Mouse (Mus musculus) liver, embryonic 12.5 days (tissue): ENCODE results near the gene Zfp936. TPM values are rescaled to one million over a fixed set of nuclear protein-coding genes. Genes with fewer than 3 reads are reported as not detected.
"Not testable (repeated sequence)": the region's sequence is repeated elsewhere in the genome, so short reads cannot be mapped to it uniquely, and the experiment has no call there.

Experiments used
- ATAC-seq: fragments of 200-750 bp; cut with Nextera tagmentation; 2 replicates; pipeline ENCODE4 v1.8.0; 2017; ENCODE audit warnings: moderate number of reproducible peaks, mild to moderate bottlenecking, moderate library complexity
- H3K27ac ChIP-seq: fragments of 300-500 bp; sonication (generic); 2 replicates; pipeline ENCODE4 v1.5.1; 2016; ENCODE audit warnings: mild to moderate bottlenecking
- H3K27me3 ChIP-seq: fragments of 300-500 bp; sonication (generic); replicated peaks from 2 replicates; pipeline ENCODE4 v1.6.1; 2016; ENCODE audit warnings: mild to moderate bottlenecking, moderate library complexity
- H3K36me3 ChIP-seq: fragments of 300-500 bp; sonication (generic); 2 replicates; pipeline ENCODE4 v1.6.1; 2016; ENCODE audit warnings: mild to moderate bottlenecking, moderate library complexity
- H3K4me1 ChIP-seq: fragments of 300-500 bp; sonication (generic); 2 replicates; pipeline ENCODE4 v1.6.1; 2016
- H3K4me2 ChIP-seq: fragments of 300-500 bp; sonication (generic); 2 replicates; pipeline ENCODE4 v1.6.1; 2016; ENCODE audit warnings: mild to moderate bottlenecking, moderate library complexity
- H3K4me3 ChIP-seq: fragments of 300-500 bp; sonication (generic); 2 replicates; pipeline ENCODE4 v1.5.1; 2016; ENCODE audit warnings: mild to moderate bottlenecking, moderate library complexity
- H3K9ac ChIP-seq: fragments of 300-500 bp; sonication (generic); 2 replicates; pipeline ENCODE4 v1.6.1; 2016; ENCODE audit warnings: mild to moderate bottlenecking, moderate library complexity
- H3K9me3 ChIP-seq: fragments of 300-500 bp; sonication (generic); replicated peaks from 2 replicates; pipeline ENCODE4 v1.6.1; 2016; ENCODE audit warnings: mild to moderate bottlenecking, moderate library complexity
- WGBS: fragments of 180-500 bp; shearing (Covaris S2); methylation state at CpG from one replicate; pipeline ENCODE4 v1.1.7; 2016; ENCODE audit not compliant: insufficient replicate concordance; 5-methylcytosine and 5-hydroxymethylcytosine counted together
- microRNA-seq: library from miRNA; unstranded; fragments of <30 nt; microRNA quantifications from one replicate; pipeline ENCODE4, GENCODE M21; 2017
- polyA plus RNA-seq: library from polyadenylated mRNA; unstranded; fragments of >200 nt; fragmentation: Nextera tagmentation; extraction: Ambion mirVana; gene quantifications from 2 replicates; pipeline ENCODE4 v1.2.1, GENCODE M21; 2016

Gene Zfp936
- polyA plus RNA-seq, result not detected in 2 replicates

- not testable (repeated sequence) for H3K9ac ChIP-seq, H3K36me3 ChIP-seq, H3K4me3 ChIP-seq, H3K27ac ChIP-seq, H3K4me1 ChIP-seq, H3K27me3 ChIP-seq, ATAC-seq, H3K4me2 ChIP-seq
- 0 out of 2 replicates have a peak, but pooled peaks cover 13% of the 10 kb centered on the region for H3K9me3 ChIP-seq
- WGBS, result 66% methylated on average over 10 of the region's 10 CpGs
Observed at GRCm38 (mm10) chr7:43113929-43114328, at the start of gene Zfp936. TSS of gene Zfp936 (plus strand) at chr7:43114229.

GRCm38 (mm10) chr7:43077831-43078230 lies 36.2 kb upstream of the Zfp936 start:
- Histone ChIP-seq H3K4me3 (no peak overlapping the region), H3K4me1 (no peaks in the 10 kb centered on the region), H3K36me3 (no peaks in the 10 kb centered on the region), H3K4me2 (no peak overlapping the region), H3K9me3 (peaks cover 8% of the 10 kb centered on the region; the same call in 1 of the 2 replicates), H3K27me3 (no peaks in the 10 kb centered on the region), H3K27ac (no peak overlapping the region), H3K9ac (no peak overlapping the region)
- WGBS, result 64% methylated on average over 8 of the region's 8 CpGs
- no peak for ATAC-seq

DNA sequence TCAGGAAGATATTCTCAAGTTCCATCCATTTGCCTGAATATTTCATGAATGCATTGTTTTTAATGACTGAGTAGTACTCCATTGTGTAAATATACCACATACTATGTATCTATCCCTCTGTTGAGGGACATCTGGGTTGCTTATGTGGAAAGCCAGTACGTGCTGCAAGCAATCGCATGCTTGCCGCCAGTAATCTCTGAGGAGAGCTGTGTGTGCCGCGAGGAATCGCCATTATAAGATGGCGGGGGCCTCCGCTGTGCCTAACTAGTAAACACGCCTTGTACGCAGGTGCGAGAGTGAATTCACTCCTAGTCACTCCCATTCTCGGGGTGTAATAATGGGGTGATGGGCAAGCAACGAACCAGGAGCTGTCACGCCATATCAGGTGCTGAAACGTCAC lies 14.7 kb downstream of the Zfp936 start:
- H3K9me3 ChIP-seq, result peaks cover 53% of the 10 kb centered on the region
- not testable (repeated sequence) for H3K9ac ChIP-seq, H3K27me3 ChIP-seq, ATAC-seq, H3K4me2 ChIP-seq, H3K27ac ChIP-seq, H3K4me3 ChIP-seq, H3K36me3 ChIP-seq, H3K4me1 ChIP-seq
- 79% methylated on average over 15 of the region's 15 CpGs for WGBS

GRCm38 (mm10) chr7:43164121-43164520 lies 50.1 kb downstream of the Zfp936 start:
- H3K4me3 ChIP-seq, H3K27ac ChIP-seq, H3K4me2 ChIP-seq, H3K36me3 ChIP-seq, H3K4me1 ChIP-seq, H3K27me3 ChIP-seq, H3K9ac ChIP-seq, ATAC-seq: not testable (repeated sequence)
- H3K9me3 ChIP-seq, result peaks cover 58% of the 10 kb centered on the region
- WGBS, result 55% methylated on average over 4 of the region's 4 CpGs

GRCm38 (mm10) chr7:43167101-43167500 lies 53.1 kb downstream of the Zfp936 start:
- not testable (repeated sequence) for H3K36me3 ChIP-seq, H3K27me3 ChIP-seq, H3K4me2 ChIP-seq, H3K9ac ChIP-seq, H3K4me3 ChIP-seq, ATAC-seq, H3K4me1 ChIP-seq, H3K27ac ChIP-seq
- H3K9me3 ChIP-seq, result peaks cover 58% of the 10 kb centered on the region
- 70% methylated on average over 4 of the region's 4 CpGs for WGBS

- H3K27me3 ChIP-seq, H3K4me1 ChIP-seq, H3K27ac ChIP-seq, H3K4me3 ChIP-seq, H3K4me2 ChIP-seq, H3K36me3 ChIP-seq, H3K9ac ChIP-seq, ATAC-seq: not testable (repeated sequence)
- 67% methylated on average over 1 of the region's 1 CpGs for WGBS
- peaks cover 55% of the 10 kb centered on the region for H3K9me3 ChIP-seq
Observed at GRCm38 (mm10) chr7:43167811-43168210, 53.8 kb downstream of the Zfp936 start.

DNA sequence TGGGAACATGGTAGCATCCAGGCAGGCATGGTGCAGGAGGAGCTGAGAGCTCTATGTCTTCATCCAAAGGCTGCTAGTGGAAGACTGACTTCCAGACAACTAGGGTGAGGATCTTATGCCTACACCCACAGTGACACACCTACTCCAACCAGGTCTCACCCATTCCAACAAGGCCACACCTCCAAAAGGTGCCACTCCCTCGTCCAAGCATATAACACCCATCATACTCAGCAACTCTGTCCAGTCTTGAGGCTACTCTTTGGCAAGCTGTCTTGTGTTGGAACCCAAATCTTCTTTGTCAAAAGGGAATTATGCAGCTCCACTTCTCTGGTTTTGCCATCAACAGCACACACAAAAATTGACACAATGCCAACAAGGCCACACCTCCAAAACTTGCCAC lies 54.2 kb downstream of the Zfp936 start:
- H3K4me1 ChIP-seq, H3K27me3 ChIP-seq, ATAC-seq, H3K4me3 ChIP-seq, H3K27ac ChIP-seq, H3K9ac ChIP-seq, H3K36me3 ChIP-seq, H3K4me2 ChIP-seq: not testable (repeated sequence)
- H3K9me3 ChIP-seq, result peaks cover 54% of the 10 kb centered on the region
- WGBS, result 32% methylated on average over 1 of the region's 1 CpGs

GRCm38 (mm10) chr7:43177003-43177702 lies 63.1 kb downstream of the Zfp936 start:
- Histone ChIP-seq H3K27ac (no peak overlapping the region), H3K27me3 (no peaks in the 10 kb centered on the region), H3K9me3 (peaks cover 48% of the 10 kb centered on the region), H3K4me1 (no peaks in the 10 kb centered on the region), H3K9ac (no peak overlapping the region), H3K4me3 (no peak overlapping the region), H3K36me3 (no peaks in the 10 kb centered on the region), H3K4me2 (no peak overlapping the region)
- no peak for ATAC-seq
- WGBS, result 68% methylated on average over 14 of the region's 14 CpGs

DNA sequence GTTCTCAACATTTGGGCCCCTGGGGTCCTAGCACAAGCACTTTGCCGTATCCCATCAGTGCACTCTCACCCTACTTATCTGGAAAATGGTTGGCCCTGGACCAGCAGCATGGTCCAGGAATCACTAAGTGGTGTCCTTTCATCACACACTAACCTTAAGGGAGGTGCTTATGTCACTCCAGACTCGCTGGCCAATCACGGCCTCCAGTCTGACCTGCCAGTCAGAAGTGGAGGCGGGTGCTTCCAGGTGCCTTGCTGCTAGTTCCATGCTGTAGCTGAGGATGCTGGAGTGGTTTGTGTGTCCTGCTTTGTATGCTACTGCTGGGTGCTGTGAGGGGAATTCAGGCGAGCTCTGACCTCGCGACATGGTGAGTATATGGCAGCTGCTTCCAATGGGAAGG lies 99.8 kb downstream of the Zfp936 start:
- not testable (repeated sequence) for ATAC-seq, H3K9ac ChIP-seq, H3K27me3 ChIP-seq, H3K4me2 ChIP-seq, H3K27ac ChIP-seq, H3K4me1 ChIP-seq, H3K36me3 ChIP-seq, H3K4me3 ChIP-seq
- peaks cover 12% of the 10 kb centered on the region for H3K9me3 ChIP-seq
- WGBS, result 62% methylated on average over 7 of the region's 7 CpGs

Small RNA genes lying within 50 kb of the gene (microRNA-seq; reads per million reads assigned to microRNA genes)
- not detected for gene Gm22707

Other genes starting within 250 kb of the Zfp936 start
- gene Gm2381, start 247.0 kb upstream of the Zfp936 start, polyA plus RNA-seq, result not detected in 2 replicates
- gene Vmn2r63, start 180.4 kb upstream of the Zfp936 start, polyA plus RNA-seq, result not detected in 2 replicates
- gene Gm9268, start 95.5 kb upstream of the Zfp936 start, polyA plus RNA-seq, result not detected in 2 replicates
- gene Zfp715, start 199.1 kb downstream of the Zfp936 start, polyA plus RNA-seq, result 7.0 and 7.2 TPM in 2 replicates
- gene Siglecf, start 237.1 kb downstream of the Zfp936 start, polyA plus RNA-seq, result 2.4 and 2.7 TPM in 2 replicates